Mouse (Mus musculus) bone marrow macrophage, adult 2 months (primary cell): ENCODE results near the gene Gm20388.

Source experiments
- CTCF ChIP-seq: IDR thresholded peaks from 2 replicates; pipeline ENCODE4 v1.5.1; 2012; ENCODE audit warnings: low read depth, mild to moderate bottlenecking, low read length, moderate library complexity
- POLR2A ChIP-seq: IDR thresholded peaks from 2 replicates; pipeline ENCODE4 v1.6.1; 2012; ENCODE audit warnings: mild to moderate bottlenecking, low read depth, low read length, borderline replicate concordance

GRCm38 (mm10) chr8:120124836-120125389 is 214.3 kb downstream of the Gm20388 start:
- TF ChIP-seq CTCF, result no peak
- TF ChIP-seq POLR2A, result no peak
